Mouse (Mus musculus) spleen, embryonic (tissue): Measurements from ENCODE around the gene Hspb3.

Experiments used
- CTCF ChIA-PET: fragments of 350-600 bp; sonication (Branson Sonifier 250); formaldehyde crosslinking; loops from one replicate; lab custom pipeline; 2022; lab: Charles Lee

Hspb3 gene

GRCm38 (mm10) chr13:113663151-113663779, at the start of gene Hspb3:
TSS of gene Hspb3 (minus strand) at chr13:113663676.
- CTCF ChIA-PET, result no interaction called here

DNA sequence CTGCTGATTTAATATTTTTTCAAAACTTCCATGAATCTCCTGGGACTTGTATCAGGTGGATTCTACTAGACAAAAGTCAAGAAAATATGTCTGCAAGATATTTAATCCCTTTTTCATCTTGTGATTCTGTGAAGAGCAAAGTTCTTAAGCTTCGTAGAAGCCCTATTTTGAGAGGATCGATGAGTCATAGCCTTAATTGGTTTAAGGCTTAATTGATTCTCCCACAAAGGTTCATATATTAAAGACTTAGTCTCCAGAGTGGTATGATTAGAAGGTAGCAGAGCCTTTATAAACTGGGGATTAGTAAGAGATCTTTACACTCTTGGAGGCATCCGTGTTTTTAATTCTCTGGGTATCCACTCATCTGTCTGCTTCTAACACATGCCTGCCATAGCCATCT, 49.7 kb upstream of the Hspb3 start:
- CTCF ChIA-PET, result no interaction called here

DNA sequence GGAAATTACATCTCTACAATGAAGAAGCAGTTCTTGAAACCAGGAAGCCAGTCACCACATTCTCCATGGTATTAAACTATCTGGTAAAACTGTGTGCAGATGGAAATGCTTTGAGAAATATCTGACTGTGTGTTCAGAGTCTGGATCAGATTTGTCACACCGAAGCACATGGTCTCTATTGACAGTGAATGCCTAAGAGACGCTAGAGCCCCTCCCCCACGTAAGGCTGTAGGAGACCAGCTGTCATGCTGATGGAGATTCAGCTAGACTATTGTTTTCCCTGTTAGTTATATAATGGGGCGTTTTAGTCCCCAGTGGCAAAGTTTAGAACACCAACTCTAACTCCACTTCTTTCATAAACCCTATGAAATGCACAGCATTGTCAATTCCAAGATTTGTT, 42.7 kb upstream of the Hspb3 start:
- CTCF ChIA-PET, result no interaction called here

DNA sequence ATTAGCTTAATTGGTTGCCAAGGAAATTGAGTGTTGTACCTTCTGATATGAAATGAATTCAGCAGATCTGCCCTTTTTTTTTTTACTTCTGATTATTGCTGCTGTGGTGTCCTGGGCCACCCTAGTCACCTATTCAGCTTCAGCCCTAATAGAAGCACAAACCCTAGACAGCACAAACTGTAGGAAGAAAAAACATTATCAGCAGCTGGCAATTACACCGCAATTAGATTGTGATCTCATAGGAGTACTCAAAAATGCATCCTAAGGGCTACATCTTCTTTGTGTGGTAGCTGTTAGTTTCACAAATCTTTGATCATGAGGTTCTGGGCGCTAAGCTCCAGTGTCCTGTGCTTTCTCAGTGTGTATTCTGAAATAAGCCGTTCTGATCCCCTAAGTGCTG, 37.7 kb upstream of the Hspb3 start:
- CTCF ChIA-PET, result no interaction called here

DNA sequence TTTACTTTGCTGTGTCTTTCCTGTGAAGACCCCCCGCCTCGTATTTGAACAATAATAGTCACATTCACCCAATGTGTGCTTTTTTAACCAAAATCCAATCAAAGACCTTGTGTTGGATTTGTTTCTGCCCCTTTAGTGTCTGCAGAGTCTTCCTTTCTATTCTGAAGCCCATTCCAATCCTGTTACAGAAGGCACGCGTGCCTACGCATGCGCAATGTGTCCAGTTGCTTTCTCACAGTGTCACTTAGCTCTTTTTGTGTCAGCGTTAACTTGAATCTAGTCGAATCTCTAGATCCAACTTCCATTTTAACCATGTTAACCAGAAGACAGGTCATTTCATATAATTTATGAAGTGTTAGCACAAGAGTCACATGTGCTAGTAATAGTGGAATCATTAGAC, 36.5 kb upstream of the Hspb3 start:
- CTCF ChIA-PET, result interaction anchor here (0.6 kb wide), 1 partner anchor 159 kb away, joined by 8 read pairs; no protein-coding TSS in a partner anchor

- CTCF ChIA-PET, result interaction anchor here (0.6 kb wide), 1 partner anchor 159 kb away, joined by 8 read pairs; no protein-coding TSS in a partner anchor
Measured at GRCm38 (mm10) chr13:113699415-113699873, 36.0 kb upstream of the Hspb3 start.

GRCm38 (mm10) chr13:113696838-113697321, 33.4 kb upstream of the Hspb3 start:
- CTCF ChIA-PET, result interaction anchor here (0.6 kb wide), 1 partner anchor 618 kb away, joined by 6 read pairs; no protein-coding TSS in a partner anchor

GRCm38 (mm10) chr13:113693383-113693782, 29.9 kb upstream of the Hspb3 start:
- CTCF ChIA-PET, result interaction anchor here (0.5 to 1.4 kb wide), 2 partner anchors 172 to 417 kb away, joined by 4 to 12 read pairs; no protein-coding TSS in a partner anchor

GRCm38 (mm10) chr13:113691644-113692043, 28.2 kb upstream of the Hspb3 start:
- CTCF ChIA-PET, result interaction anchor here (0.6 kb wide), 1 partner anchor 74 kb away, joined by 5 read pairs; no protein-coding TSS in a partner anchor

- CTCF ChIA-PET, result no interaction called here
Measured at GRCm38 (mm10) chr13:113689883-113690282, 26.4 kb upstream of the Hspb3 start.

- CTCF ChIA-PET, result no interaction called here
Measured at GRCm38 (mm10) chr13:113686691-113687121, 23.2 kb upstream of the Hspb3 start.

DNA sequence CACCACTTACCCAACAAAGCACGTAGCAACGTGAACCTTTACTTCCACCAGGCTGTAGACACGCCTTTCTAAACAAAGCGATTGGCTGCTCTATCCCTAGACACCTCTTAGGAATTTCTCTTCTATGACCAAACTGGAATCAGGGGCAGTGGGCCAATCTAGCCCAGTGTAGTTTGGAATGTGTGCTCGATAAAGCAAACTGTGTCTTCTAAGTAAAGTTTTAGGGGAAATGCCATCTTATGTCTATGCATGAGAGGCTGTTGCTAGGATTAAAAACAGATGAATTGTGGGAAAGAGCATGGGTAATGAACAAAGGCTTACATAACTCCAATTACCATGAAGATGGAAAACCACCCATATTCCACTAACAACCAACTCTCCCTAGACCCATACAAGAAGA, 19.3 kb upstream of the Hspb3 start:
- CTCF ChIA-PET, result no interaction called here

- CTCF ChIA-PET, result no interaction called here
Measured at GRCm38 (mm10) chr13:113680646-113681045, 17.2 kb upstream of the Hspb3 start.

DNA sequence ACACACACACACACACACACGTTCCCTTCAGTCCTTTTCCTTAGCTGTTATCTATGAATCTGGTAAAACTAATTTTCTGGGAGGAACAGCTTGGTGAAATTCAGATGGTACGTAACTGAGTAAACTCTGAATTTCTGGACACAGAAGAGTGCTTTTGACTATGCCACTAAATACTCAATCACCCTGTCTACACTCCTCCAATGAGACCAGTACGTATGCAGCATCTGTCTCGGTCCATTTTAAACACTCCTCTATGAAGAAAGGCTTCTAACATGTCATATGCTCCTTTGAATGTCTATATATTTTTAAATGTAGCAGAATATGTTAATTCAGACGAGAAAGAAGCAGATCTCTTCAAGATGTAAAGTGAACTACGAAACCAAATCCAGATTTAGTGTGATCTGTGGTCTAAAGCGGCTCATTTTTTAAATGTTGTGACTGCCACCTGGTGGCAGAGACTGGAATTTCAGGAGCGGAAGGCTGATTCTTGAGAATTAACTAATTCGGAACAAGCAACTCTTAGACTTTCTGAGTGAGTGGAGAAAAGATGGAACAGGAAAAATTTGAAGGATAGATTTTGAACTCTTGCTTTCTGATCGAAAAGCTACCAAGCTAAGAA, 6.1 kb upstream of the Hspb3 start:
- CTCF ChIA-PET, result interaction anchor here (0.6 to 0.7 kb wide), 2 partner anchors 272 to 404 kb away, joined by 3 to 10 read pairs; no protein-coding TSS in a partner anchor

DNA sequence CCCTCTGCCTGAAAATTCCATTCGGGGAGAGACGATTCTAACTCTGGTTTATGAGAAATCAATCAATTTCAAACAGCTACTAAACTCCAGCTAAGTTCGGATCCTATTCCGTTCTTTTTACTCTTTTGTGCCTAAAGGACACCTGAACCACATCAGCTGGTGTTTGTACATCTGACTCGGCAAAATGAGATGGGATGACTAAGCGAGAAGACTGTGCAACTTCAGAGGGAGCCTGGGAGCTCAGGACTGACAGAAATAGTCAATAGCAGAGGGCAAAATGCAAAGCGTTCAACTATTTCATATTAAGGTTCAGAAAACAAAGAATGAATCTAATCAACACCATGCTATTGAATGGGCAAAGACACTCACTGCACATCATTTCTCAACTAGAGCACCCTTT, 407 bp upstream of the Hspb3 start:
- CTCF ChIA-PET, result no interaction called here

- CTCF ChIA-PET, result no interaction called here
Measured at GRCm38 (mm10) chr13:113661826-113662271, 1.6 kb downstream of the Hspb3 start.

DNA sequence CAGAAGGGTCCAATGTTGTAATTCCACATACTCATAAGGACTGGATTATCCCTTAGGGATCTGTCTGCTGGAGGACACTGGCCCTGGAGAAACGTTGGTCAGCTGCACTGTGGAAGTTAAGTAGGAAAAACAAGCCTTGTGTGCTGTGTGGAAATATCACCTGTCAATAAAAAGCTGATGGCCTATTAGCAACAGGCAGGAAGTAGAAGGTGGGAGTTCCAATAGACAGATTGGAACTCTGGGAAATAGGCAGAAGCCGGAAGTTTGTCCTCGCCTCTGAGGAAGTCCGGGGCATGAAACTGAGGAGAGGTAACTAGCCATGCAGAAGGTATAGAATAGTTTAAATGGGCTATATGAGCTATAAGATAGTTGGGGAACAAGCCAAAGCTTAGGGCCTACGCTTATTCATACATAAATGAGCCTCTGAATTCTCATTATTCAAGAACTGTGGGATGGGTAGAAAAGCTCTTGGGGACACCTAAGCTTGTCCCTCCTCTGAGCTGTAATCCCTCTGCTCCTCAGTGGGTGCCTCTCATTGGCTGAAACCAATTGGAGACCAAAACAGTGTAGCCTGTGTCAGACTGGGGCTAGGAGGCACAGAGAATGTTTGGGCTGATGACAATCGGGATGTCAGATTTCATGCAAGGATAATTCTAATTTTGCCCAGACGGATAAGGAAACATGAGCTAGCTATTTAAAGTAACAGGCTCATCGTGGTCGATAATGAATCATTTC, 2.7 kb downstream of the Hspb3 start:
- CTCF ChIA-PET, result no interaction called here

DNA sequence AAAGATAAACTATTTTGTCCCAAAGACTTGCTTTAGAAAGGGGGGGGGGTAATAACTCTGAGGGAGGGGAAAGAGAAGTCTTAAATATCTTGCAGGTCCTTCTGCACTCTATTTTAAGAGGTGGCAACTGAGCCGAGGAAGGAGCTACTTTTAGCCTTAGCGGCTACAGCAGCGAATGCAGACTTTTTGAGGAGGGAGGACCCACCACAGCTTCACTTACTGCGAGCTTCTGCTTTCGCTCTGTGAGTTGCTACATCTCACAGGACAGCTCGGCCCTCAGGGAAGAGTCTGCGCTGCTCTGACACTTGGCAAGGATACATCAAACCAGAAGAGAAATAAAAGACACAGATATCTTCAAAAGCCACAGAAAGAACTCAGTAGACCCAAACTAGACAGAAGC, 6.3 kb downstream of the Hspb3 start:
- CTCF ChIA-PET, result no interaction called here

- CTCF ChIA-PET, result no interaction called here
Measured at GRCm38 (mm10) chr13:113656639-113657038, 6.8 kb downstream of the Hspb3 start.

- CTCF ChIA-PET, result no interaction called here
Measured at GRCm38 (mm10) chr13:113655511-113655910, 8.0 kb downstream of the Hspb3 start.

GRCm38 (mm10) chr13:113640944-113641597, 22.4 kb downstream of the Hspb3 start:
- CTCF ChIA-PET, result interaction anchor here (0.5 kb wide), 1 partner anchor 1872 kb away, joined by 3 read pairs; no protein-coding TSS in a partner anchor
